Mouse (Mus musculus): ENCODE data around the gene Ece1.

GRCm38 (mm10) chr4:137861461-137862011 lies 501 bp upstream of the Ece1 start:
- TF ChIP-seq POLR2A (IDR thresholded peaks at IDR 0.05; ENCODE audit: insufficient read length, low read depth), result no peak
- TF ChIP-seq E2F4 (IDR thresholded peaks at IDR 0.05; ENCODE audit: insufficient read depth), result no peak
- TF ChIP-seq TCF12 (IDR thresholded peaks at IDR 0.05; ENCODE audit: insufficient read depth, poor library complexity, severe bottlenecking), result no peak
- TF ChIP-seq MYOD1 (IDR thresholded peaks at IDR 0.05; ENCODE audit: control insufficient read depth in 1 of 3, insufficient read length in 2 of 3, low read depth in 2 of 3), result no peak
- TF ChIP-seq TCF3 (IDR thresholded peaks at IDR 0.05; ENCODE audit: insufficient read length, low read depth), result no peak
- no peak for TF ChIP-seq MAX (IDR thresholded peaks at IDR 0.05; ENCODE audit: low read depth)
- no peak for TF ChIP-seq CEBPB (IDR thresholded peaks at IDR 0.05; ENCODE audit: insufficient read depth, poor library complexity, severe bottlenecking)

All from myocyte (in vitro differentiated cells).